Mouse (Mus musculus): ENCODE data around the gene 5330417H12Rik.
A peak's percentile ranks its signal among the peaks of the same experiment; 100 is the strongest.

Gene 5330417H12Rik

DNA sequence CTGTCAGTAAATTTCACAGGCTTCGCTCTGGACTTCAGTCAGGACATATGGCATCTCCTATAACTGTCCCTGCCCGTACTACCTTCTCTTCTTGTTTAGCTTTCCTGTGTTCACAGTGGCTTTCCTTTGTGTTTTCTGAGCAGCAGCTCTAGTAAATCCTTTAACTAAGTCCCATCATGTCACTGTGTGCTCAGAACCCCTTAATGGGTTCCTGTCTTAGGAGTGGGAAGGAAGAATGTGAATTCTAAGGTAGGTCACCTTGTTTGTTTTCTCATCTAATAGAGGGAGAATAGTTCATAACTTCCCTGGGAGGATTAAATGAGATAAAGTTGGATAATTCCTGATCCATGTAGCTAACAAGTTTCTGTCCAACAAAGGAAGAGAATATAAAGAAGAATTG is at the start of gene 5330417H12Rik:
Gene 5330417H12Rik (minus strand): TSS at position 101 of the 400 bp plus-strand sequence.
- DNase-seq (ENCODE audit: inconsistent ontology term) = no peak

DNA sequence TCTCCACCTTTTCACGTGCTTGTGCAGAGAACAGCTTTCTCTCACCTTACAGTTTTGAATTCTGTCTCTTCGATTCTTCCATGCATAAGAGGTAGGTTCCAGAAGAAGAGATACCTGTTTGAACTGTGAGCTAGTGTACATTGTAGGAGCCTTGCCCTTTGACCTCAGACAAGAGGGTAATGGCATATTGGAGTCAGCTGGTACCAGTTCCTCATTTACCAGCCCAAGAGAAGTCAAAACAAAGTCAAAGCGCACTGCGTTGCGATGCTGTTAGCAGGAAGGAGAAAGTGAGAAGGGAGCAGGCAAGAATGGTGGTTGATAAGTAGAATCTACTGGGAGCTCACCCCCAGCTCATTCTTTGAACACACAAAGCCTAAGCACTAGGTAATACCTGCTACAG is 43.6 kb upstream of the 5330417H12Rik start:
- no peak for DNase-seq (ENCODE audit: inconsistent ontology term)

DNA sequence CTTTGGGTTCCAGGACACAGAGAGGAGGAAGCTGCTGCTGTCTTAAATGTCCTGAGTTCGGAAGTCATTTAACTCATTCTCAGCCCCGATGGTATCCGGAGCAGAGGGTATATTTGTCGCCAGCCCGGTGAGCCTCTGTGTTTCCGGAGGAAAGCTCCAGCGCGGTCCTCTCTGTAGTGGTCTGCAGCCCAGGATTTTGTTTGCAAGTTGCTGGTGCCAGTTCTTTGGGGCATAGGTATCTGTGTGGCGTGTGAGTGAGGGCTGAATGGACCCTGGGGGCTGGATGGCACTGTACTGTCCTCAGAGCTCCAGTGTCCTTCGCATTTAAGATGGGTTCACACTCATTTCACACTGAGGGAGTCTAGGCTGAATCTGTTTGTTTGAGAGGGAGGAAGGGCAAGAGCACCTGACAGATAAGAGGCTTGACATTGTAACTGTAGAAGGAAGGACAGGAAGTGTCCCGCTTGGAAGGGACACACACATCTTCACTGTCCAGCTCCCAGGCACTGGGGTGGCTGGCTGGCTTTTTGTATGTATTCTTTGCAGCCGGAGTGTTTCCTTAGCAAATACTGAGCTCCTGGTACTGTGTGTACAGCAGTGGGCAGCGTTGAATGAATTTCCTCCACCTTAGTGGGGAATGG is 41.4 kb upstream of the 5330417H12Rik start:
- no peak for DNase-seq (ENCODE audit: inconsistent ontology term)

DNA sequence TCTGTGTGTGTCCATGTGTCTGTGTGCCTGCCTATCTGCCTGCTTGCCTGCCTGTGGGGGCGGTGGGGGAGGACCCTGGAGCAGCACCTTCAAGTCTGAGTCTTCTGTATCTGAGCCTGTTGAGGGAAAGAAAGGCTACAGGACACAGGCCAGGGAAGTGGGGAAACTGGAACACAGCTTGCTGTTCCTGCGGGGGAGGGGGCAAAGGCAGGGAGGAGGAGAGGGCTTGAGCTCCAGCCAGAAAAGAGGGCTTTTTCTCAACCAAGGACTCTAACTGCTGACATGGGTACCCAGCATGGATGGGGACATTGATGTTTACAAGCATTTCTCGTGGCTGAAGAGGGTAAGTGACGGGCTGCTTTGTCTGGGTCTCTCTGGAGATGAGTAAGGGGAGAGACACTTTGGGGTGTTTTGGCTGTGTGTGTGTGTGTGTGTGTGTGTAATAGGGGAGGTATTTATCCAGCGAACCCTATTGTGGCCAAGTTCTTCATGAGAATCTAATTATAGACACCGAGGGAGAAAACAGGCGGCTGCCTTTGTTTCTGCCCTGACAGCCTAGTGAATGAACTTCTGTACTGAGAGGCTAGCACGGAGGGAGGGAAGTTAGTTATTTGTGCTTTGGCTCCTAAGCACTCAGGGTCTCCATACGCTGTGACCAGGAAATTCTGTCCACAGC is 40.8 kb upstream of the 5330417H12Rik start:
- peak; percentile 72 for DNase-seq (ENCODE audit: inconsistent ontology term)

DNA sequence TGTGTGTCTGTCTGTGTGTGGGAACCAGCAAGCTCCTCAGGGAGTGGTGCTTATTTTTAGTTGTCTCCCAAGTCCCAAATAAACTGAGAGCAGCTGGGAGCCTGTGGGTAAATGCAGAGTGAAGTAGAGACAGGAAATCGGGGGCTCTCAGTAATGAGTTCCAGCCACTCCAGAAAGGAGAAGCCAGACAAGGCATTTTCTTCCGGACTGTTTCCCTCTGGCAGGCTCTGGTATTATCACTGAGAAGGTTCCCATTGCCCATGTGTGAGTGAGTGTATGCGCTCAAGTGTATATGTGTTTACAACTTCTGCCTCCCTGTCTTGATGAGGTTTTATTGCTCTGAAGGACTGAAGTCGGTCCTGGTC is 40.2 kb upstream of the 5330417H12Rik start:
- DNase-seq (ENCODE audit: inconsistent ontology term) = no peak

DNA sequence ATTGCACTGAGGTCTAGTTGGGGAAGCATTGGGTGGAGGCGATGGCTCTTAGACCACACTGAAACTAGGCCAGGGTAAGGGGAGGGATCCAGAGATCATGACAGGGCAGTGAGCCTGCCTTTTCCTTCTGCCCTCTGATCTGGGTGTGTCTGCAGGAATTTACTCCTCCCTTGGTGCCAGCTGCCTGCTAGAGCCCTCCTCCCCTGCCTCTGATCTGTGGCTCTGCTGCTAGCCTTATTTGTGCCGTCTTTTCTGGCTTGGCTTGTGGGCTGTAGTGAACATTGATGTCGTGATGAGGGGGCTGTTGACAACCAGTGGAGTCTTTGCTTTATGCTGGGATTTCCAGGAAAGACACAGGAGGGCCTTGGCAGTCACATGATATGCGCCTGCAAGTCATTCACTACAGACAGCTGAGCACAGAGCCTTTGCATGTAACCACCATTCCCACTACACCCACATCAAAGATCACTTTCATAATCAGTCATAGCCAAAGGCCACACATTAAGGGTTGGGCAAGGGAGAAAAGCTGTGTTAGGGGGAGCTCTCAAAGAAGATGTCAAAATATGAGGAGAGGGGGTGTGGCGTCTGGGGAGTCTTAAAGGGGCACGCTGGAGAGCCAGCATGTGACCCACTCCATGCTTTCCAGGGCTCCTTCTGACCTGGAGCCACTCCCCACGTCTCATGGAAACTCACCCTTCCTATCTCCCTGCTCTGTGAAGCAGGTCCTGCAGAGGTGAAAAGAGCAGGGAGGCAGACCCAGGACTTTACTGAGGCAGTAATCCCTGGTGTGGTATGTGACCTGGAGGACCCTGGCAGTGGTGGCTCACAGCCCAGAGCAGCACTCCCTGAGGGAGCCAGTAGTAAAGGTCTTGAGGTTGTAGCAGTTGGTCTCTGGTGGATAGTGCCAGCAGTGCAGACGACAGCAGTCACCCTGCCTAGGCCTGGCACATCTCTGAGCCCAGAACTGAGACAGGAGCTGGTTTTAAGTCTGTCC is 39.4 kb upstream of the 5330417H12Rik start:
- DNase-seq (ENCODE audit: inconsistent ontology term) = peak; percentile 57

DNA sequence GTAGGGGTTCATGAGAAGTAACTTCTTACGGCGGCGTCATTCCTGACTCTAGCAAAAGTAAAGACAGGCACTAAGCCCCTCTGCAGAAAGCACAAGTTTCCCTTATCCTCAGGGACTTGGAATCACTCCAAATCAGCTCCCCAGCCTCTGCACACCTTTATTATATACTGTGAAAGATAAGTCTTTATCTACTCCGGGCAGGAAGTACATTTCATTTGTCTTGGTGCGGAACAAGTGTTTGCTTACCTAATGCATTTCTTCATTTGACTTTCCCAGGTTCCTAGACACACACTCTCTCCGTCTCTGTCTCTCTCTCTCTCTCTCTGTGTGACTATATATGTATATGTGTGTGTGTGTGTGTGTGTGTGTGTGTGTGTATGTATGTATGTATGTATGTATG is 38.7 kb upstream of the 5330417H12Rik start:
- no peak for DNase-seq (ENCODE audit: inconsistent ontology term)

DNA sequence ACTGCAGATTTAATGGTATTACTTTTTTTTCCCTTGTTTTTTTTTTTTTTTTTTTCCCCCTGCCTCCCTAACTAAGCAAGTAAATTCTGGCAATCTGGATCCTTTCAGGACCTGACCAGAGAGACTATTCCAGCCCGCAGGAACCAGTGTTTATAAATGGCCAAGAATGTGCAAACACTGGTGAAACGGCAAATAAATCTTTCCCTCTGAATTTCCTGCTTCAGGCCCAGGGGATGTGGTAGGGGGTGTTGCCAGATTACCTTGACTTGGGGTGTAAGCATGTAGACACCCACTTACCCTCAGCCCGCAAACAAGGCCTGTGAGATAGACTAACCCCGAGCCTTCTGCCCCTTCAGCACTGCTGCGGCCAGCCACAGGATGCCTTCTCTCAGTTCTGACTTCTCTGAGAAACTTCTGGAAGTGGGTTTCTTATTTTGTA is 36.9 kb upstream of the 5330417H12Rik start:
- no peak for DNase-seq (ENCODE audit: inconsistent ontology term)

DNA sequence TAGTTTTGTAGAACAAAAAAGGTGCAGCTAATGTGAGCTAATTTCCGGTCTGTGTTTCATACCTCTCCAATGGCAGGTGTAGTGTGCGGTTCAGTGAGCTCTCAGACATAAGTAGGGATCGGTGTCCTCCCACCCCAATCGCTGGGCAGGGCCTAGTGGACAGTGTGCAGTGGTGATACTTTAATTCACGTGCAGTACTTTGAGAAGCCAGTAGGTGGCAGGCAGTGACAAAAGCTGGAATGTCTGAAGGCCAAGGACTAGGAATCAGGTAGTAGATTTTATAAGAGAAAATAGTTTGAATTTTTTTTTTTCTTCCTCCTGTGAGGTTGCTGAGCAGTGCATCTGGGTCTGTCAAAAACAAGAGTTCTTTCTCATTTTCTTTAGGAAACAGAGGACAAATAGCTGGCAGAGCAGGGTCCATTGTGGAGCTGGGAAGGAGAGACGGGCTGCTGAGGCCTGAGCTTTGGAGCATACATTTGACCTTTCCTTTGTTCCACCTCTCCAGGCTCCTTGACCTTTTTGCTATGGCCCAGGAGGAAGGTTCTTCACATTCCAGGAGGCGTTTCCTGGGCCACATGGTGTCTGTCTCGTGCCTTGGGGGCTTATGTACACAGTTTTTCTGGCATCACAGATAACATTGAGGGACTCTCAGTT is 36.4 kb upstream of the 5330417H12Rik start:
- peak; percentile 70 for DNase-seq (ENCODE audit: inconsistent ontology term)

DNA sequence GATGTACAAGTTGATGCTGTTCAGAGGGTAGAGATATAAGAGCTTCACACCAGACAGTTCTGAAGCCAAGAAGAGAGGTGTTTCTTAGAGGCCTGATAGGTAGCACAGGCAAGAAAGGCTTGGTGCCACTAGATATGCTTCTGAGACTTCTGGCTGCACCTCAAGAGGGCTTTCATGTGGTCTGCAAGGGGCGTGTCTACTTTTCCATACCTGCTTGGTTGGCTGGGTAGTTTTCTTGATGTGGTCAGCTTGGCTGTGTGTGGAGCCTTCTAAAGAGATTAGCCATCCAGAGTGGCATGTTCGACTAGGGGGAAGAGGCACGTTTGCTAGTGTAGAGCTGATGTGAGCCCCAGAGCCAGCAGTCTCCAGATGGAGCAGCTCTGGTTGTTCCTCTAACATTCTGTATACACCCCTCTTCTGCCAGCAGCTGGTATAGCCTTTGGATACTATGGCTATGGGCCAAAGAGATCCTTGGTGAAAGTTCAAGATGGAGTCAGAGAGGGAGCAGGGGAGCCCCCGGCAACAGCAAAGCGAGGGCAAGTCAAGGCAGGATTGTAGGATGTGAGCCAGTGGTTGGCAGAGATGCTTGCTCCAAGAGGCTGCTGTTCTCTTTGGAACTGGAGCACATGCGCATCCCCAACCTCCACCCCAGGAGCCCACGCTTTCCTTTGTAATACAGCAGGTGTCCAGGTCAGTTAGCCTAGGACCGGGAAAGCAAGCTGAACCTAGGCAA is 34.4 kb upstream of the 5330417H12Rik start:
- no peak for DNase-seq (ENCODE audit: inconsistent ontology term)

DNA sequence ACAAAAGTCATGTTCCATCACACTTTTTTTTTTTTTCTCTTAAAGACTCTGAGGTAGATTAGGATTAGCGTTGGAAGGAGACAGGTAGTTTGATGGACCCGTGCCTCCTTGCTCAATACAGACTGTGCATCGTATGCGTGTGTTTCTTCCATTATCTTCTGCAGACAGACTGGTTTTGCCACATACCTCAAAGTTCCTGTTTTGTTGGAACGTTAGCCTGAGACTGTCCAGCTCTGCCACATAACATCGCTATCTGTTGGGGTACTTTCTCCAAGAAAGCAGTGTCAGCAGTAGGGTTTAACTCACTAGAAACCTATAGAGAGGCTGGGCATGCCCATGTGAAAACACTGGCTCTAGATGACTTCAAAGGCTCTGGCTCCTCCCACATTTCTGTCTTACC is 31.5 kb upstream of the 5330417H12Rik start:
- DNase-seq (ENCODE audit: inconsistent ontology term) = no peak

DNA sequence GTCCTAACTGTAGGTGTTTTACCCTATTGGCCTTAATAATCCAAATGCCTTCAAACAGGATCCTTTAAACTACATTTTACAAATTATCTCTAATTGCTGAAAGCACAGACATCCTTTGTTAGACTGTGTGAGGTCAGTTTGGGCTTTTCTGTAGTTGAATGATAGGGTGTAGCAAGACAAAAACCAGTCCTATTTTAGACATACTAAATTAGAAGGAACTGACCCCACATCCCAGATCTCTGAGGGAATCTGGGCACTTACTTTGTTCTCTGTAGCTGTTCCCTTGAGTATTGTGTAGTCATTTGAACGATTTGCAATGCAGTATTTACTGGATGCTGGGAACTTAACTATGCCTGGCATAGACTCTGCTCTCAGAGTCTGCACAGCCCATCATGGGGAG is 26.9 kb upstream of the 5330417H12Rik start:
- no peak for DNase-seq (ENCODE audit: inconsistent ontology term)

DNA sequence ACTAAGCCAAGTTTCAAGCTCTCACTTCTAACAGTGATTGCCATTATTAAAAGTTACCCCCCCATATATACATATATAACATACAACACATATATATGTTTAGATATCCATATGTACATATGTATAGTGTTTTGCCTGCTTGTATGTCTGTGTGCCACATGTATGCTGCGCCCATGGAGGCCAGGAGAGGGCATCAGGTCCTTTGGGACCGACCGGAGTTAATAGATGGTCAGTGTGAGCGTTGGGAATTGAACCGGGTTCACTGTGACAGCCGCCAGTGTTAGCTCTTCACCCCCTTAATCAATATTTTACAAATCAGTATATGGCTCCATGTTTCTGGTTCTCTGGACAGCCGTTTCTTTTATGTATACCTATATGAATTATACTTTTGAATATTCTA is 25.0 kb upstream of the 5330417H12Rik start:
- DNase-seq (ENCODE audit: inconsistent ontology term) = no peak

DNA sequence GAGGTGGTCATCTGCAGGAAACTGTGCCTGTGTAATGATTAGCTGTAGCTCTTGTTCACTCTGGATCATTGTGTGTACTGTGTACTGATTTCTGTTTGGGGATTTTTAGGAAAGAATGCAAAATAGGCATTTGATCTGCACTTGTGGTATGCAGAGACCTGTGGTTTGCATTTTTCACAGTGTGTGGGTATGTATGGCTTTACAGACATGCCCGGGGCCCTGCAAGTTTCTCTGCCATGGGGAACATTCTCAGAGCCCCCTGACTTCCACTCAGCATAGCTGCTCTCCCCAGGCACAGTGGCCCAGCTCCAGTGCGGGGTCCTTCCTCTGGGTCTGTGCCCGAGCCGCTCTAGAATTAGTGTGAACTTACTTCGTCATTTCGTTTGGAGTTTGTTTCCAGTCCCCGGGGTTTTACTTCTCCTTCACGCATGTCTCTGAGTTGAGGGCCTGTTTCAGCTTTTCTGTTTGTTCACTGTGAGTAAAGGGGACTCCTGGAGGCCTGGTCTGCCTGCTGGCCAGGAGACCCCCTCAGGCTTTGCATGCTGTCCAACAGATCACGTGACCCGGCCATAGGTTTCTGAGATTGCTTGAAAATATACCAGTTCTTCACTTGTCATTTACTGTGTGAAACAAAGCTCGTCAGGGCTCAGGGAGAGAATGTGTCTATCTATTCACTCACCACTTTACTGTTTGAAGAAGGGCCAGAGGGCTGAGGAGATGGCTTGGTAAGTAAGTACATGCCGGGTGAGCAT is 24.2 kb upstream of the 5330417H12Rik start:
- DNase-seq (ENCODE audit: inconsistent ontology term) = peak; percentile 41

DNA sequence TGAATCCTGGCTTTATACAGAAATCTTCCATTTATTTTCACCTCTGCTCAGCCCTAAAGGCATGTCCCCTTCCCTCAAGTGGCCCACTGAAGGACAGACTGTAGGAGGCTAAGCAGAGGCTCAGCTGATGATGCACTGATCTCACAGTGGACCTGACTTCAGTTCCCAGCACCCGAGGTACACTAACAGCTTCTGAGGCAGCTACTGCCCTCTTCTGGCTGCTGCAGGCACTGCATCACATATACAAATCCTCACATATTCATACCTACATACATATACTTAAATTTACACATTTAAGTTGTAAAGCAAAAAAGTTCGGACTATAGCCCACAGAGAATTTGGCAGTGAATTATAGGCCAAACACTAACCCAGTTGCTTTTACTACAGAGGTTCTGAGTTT is 20.0 kb upstream of the 5330417H12Rik start:
- DNase-seq (ENCODE audit: inconsistent ontology term) = no peak

DNA sequence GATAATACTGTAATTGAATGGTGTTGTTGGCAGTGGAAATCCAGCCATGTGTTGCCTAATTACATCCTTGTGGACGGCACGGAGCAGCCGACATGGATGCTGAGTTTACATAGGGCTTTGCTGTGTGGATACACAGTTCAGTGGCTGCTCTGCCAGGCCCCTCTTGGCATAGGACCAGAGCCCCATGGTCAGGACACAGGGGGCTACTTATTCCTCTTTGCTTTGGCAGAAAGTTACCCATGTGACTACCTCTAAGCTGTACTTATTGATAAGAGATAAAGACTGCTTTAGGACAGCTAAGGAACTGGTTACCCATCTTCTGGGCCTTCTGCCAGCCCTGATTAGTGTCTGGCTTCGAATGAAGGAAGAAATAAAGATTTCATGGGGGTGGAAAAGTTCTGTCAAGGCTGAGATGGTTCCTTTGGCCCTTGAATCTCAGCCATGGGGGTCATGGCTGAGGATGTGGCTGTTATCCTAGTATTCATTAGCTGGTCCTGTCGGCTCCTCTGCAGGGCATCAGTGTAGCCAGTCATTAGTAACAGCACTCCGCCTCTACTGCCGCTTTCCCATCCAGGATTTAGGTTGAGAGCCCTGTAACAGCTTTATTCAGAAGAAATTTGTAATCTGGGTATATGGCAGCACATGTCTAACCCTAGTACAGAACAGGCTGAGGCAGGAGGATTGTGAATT is 17.8 kb upstream of the 5330417H12Rik start:
- no peak for DNase-seq (ENCODE audit: inconsistent ontology term)

DNA sequence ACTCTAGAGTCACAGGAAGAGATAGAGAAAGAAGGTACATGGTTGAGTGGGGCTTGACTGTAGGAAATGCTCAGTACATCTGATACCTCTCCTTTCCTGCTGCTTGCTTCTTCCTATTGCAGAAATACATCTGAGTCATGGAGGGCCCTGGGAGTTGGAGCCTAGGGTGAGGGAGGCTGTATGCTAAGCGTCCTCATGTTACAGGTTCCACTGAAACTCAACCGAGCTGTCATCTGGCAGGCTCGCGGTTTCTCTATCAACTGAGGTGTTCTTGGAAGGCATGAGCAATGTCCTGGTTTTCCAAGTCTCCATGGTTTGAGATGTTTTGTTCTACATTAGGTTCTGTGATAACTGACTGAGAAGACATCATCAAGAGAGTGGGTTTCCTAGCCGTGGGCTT is 13.1 kb upstream of the 5330417H12Rik start:
- no peak for DNase-seq (ENCODE audit: inconsistent ontology term)

DNA sequence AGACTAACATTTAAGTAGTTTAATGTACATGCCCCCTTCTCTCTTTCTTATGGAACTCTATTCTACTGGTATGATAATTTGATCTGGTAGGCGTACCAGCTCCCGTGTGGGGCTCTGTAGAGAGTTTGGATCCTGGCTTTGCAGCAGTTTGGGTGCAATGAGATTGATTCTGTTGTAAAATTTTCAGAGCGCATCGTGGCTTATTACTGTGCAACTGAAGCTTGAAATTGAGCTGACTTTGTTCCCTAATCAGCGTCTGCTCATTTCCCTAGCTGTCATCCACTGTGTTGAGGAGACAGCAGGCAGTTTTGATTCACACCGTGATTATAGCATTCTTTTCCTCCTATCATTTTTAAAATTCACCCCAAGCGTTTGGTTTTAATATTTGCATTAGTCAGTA is 12.4 kb upstream of the 5330417H12Rik start:
- no peak for DNase-seq (ENCODE audit: inconsistent ontology term)

DNA sequence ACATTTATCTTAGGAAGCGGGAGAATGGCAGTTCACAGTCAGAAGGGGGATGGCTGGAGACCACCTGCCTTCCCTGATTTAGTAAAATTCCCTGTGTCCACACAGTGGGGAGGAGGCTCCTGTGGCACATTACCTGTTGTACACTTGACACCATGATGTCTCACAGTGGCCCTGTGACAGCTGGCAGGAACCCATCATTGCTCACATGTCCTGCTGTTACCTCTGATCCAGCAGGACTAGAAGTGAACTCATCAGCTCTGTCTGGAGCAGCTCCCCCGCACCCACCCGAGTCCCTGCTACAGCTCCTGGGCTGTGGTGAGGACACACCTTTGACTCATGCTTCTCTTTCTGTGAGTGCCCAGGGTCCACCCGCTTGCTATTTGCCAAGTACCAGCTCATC is 8.2 kb upstream of the 5330417H12Rik start:
- no peak for DNase-seq (ENCODE audit: inconsistent ontology term)

DNA sequence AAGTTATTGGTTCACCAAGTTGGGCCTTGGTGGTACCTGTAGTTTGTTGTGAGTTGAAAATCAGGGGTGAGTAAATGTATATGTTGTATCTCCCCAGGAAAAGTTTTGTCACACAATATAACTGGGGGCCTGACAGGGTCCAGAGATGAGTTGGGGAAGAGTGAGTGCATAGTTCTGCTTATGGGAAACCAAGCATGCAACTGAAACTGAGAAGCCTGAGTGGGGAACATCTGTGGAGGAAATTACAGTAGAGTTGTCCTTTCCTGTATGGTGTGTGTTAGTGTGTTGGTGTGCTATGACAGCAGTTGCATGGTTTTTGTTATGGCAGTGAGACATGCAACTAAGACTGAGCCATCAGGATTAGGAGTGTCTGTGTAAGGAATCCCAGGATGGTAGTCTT is 3.4 kb upstream of the 5330417H12Rik start:
- no peak for DNase-seq (ENCODE audit: inconsistent ontology term)
